Mouse (Mus musculus) cerebellum, adult 9-10 months (tissue): ENCODE results near the gene Rpl10a.
A peak's percentile ranks its signal among the peaks of the same experiment; 100 is the strongest.

Source experiments
- DNase-seq: peaks from one replicate; pipeline ENCODE4 v3.0.0; 2022

Rpl10a gene

DNA sequence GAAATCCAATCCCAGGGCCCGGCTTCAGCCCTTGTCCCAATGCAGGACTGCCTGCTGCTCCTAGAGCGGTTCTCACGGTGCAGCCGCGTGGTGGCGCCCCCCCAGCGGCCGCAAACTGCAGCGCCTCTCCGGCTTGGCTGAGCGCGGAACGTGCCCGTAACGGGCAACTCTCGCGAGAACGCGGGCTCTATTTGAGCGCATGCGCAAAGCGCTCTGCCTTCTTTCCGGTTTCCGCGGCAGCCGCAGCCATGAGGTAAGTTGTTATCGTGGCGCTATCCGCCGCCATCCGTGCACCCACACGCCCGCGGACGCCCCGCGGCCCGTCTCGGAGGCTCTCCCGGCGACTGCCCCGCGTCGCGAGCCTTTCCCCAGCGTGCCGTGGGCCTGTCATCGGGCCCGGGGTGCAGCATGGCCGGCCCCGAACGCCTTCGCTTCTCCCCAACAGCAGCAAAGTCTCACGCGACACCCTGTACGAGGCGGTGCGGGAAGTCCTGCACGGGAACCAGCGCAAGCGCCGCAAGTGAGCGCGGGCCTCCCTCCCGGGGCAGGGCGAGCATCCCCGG lies at the start of gene Rpl10a:
TSS of gene Rpl10a (plus strand) at position 106 of the 563 bp plus-strand sequence.
- peak; percentile 95 for DNase-seq

DNA sequence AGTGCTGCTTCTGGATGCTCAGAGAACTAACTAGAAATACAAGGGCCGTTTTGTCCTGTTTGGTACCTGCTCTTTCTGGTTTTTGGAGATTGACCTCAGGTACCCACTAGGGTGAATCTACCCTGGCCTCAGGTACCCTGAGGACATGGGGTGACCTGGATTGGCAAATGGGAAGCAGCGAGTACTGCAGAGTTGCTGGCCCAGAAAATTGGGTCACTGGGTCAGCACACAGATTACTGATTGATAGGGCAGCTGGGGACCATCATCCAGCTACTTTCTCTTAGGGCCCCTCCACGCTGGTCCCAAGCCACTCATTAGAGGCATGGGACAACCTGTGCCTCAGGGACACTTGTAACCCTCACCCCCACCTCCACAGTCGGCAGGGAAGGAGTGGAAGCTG lies 49.0 kb upstream of the Rpl10a start:
- no peak for DNase-seq

DNA sequence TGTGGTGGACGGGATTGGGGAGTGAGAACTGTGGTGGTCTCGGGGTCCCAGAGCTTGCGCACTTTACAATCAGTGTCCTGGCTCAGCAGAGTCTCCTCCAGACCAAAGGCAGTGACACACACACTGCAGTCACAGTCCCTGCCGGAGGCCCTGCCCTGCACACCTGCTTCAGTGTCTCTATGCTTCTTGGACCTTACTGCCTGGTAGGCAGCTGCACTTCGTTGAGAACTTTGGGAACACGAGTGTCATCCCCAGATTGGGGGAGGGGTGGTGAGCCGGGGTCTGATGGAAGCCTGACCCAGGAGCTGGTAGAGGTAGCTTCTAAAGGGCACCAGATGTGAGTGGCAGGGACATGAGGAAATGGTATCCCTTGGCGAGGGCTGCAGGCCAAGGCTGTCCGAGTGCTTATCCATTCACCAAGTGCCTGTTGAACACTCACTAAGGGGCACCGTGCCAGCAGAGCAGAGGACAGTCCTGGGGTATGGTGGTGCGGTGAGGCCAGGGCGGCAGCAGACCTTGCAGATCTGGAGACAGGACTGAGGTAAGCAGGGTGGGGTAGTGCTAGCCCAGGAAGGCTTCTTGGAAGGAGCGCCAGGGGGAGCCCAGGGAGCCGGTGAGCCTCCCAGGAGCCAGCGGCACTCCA lies 48.4 kb upstream of the Rpl10a start:
- DNase-seq: no peak

DNA sequence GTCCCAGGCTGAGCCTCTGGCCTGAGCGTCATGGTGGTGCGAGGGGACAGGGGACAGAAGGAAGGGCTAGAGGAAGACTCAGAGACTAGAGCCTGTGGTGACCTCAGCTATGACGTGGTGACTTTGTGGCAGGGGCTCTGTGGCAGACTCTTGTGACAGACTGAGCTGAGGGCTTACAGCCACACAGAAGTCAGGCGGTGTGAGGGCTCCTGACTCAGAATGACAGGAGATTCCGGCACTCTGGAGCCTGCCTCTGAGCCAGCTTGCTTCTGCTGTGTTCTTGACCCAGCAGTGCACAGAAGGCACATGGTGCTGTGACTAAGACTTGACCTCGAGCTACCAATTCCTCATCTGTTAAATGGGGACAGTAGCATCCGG lies 47.9 kb upstream of the Rpl10a start:
- no peak for DNase-seq

DNA sequence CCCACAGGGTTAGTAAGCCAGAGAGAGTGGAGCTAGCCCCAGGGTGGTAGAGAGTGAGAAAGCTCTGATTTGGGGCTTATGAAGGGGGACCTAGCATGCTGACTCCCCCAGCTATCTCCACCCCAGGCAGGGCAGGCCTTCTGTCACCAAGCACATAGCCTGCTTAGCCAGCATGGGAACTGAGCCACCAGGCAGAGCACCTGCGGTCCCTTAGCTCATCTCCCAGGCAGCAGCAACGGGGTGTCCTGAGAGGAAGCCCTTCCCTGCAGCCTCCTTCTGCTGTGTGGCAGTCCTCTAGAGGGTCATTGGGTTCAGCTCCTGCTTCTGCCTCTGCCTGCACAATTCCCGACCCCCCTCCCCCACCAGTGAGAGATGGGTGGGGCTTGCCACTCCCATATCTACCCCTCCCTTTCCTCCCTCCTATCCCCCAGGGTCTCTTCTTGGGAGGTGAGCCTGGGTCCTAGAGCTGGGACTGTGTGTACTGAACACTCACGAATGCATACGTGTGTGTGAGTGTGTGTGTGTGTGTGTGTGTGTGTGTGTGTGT lies 47.4 kb upstream of the Rpl10a start:
- DNase-seq: no peak

DNA sequence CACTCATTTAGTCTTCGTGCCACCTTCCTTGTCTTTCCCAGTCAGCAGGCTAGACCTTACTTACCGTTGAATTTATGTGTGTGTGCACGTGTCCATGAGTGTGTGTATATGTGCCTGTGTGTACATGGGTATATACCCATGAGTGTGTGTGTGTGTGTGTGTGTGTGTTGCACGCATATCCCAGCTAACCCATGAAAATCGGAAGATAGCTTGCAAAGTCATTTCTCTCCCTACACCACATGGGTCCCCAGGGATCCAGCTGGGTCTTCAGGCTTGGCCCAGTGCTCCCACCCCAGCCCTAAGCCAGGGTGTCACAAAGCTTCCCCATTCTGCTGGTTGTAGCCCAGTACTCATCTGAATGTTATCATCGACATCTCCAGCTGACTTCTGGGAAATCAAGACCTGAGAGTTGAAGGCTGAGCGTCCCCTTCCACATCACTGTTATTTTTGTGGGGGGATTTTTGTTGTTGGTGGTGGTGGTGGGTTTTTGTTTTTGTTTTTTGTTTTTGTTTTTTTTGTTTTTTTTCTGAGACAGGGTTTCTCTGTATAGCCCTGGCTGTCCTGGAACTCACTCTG lies 46.3 kb upstream of the Rpl10a start:
- DNase-seq: no peak

DNA sequence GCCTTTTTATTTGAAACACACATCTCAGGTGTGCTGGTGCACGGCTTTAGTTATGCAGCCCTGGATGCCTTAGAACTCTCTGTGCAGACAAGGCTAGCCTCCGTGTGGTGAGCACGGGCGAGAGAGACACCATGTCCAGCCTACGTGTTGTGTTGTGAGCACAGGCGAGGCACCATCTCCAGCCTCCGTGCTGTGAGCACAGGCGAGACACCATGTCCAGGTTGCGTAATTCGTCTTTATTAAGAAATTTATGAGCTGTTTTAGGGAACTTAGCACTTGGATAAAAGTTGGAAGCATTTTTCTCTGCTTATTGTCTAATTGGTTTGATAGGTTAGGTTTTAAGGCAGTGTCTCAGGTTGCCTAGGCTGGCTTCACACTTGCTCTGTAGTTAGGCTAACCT lies 45.1 kb upstream of the Rpl10a start:
- no peak for DNase-seq

DNA sequence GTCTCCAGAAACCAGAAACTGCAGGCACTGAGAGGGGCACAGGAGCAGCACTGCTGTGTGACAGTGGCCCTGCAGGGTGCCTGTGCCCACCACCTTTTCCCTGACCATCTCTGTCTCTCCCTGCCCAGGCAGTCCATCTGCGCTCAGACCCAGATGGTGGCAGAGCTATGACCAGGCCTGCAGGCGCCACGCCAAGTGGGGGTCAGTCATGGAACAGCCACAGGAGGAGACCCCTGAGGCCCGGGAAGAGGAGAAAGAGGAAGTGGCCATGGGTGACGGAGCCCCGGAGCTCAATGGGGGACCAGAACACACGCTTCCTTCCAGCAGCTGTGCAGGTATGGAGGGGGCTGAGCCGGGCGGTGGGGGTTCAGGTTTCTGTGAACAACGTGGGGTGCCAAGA lies 42.1 kb upstream of the Rpl10a start:
- DNase-seq: no peak

DNA sequence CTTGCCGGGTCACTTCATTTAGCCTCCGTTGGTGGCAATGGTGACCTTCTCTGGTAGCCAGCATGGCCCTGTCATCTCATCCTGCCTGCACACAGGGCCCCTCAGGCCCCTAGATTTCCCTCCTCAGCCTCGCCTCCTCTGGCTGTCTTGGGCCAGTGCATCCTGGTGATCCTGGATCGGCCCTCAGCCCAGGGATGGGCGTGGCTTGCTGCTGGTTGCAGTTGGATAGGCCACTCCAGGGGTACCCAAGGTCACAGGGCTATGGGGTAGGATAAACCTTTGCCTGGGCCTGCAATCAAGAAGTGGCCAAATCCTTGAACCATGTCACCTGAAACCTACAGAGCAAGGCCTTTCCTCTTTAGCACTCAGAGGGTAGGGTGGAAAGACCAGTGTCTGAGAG lies 41.3 kb upstream of the Rpl10a start:
- no peak for DNase-seq

DNA sequence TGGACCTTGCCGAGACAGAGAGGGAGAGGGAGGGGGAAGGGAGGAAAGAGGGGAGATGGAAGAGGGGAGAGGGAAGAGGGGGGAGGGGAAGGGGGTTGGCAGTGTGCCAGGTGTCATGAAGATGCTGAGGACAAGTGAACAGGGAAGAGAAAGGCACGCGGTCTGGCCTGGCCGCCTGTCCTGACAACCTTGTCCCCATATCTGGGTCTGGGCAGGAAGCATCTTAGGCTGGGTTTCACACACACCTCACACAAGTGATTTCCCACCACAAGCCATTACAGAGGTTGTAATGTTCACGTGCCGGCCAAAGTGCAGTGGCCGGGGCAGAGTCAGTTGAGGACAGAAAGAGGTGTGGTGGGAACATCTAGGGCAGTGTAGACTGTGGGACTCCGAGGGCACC lies 40.7 kb upstream of the Rpl10a start:
- no peak for DNase-seq

DNA sequence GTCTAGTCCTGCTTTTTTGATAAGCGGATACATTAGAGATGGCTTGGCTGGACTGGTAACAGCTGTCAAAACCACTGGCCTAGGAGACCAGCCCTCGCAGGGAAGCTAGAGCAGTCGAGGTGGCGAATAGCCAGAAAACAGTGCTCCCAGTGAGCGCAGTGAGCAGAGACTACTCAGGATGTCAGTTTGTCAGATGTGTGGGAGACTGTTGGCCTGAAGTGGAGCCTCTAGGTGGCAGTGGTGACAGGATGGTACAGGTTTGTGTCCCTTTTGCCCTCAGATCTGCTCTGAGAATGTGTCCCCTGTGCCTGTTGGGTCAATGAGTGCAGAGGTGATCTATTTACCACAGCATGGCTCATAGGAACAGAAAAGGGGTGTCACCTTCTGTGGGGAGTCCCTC lies 40.3 kb upstream of the Rpl10a start:
- DNase-seq: no peak

DNA sequence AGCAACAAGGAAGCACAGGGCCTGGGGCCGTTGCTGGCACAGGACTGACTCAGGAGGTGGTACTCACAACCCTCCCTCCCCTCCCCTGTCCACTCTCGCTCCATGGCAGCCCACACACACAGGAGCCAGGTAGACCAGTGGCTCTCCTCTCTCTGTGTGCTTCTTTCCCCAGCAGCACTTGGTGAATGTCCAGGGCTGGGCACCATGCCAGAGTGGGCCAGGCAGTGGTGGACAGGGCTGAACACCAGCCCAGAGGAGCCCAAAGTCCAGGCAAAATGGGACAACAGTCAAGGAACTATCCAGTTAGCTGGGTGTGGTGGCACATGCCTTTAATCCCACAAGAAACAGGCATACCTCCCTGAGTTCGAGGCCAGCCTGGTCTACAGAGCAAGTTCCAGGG lies 38.0 kb upstream of the Rpl10a start:
- no peak for DNase-seq

DNA sequence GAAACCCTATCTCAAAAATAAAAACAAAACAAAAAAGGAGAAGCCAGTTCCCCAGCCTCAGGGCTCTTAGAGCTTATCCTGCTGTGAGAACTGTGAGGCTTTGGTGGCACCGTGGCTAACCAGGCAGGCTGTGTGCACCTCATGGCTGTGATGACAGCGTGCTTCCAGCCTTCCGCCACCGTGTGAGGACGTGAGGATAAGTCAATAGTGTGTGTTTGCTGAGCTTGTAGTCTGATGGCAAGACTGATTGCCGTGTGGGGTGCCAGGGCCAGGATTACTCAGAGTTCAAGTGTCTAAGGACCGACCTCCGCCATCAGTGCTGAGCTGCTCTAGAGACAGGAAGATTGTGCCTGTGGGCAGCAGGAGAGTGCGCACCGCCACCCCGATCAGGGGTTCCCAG lies 37.6 kb upstream of the Rpl10a start:
- no peak for DNase-seq

DNA sequence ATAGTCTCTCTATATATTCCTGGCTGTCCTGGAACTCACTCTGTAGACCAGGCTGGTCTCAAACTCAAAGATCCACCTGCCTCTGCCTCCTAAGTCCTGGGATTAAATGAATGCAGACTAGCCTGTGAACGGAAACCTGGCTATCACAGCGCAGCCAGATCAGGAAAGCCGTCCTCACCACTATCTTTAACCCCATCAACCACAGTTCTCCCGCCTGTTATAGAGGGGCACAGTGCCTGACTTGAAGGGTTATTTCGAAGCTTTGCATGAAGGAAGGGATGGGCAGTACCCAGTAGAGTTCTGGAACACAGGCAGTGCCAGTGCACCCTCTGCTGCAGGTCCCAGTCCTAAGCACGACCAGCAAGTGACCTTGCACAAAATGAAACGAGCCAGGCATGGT lies 36.9 kb upstream of the Rpl10a start:
- DNase-seq: no peak

DNA sequence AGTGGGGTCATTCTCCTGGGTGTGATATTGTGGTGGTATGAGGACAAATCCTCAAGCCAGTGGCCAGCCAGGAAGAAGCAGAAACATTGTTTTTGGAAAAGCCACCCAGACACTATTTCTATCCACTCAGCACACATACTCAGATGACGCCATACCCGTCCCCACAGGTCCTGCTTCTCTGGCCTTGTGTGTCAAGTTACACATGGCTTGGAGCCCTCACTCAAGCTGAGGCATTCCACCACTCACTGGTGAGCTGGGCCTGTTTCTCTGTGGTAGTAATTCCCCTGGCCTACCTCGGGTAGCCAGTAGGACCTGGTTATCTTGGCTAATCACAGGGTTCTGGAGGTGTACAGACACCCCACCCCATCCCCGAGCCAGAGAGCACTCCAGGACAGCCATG lies 34.6 kb upstream of the Rpl10a start:
- DNase-seq: no peak

DNA sequence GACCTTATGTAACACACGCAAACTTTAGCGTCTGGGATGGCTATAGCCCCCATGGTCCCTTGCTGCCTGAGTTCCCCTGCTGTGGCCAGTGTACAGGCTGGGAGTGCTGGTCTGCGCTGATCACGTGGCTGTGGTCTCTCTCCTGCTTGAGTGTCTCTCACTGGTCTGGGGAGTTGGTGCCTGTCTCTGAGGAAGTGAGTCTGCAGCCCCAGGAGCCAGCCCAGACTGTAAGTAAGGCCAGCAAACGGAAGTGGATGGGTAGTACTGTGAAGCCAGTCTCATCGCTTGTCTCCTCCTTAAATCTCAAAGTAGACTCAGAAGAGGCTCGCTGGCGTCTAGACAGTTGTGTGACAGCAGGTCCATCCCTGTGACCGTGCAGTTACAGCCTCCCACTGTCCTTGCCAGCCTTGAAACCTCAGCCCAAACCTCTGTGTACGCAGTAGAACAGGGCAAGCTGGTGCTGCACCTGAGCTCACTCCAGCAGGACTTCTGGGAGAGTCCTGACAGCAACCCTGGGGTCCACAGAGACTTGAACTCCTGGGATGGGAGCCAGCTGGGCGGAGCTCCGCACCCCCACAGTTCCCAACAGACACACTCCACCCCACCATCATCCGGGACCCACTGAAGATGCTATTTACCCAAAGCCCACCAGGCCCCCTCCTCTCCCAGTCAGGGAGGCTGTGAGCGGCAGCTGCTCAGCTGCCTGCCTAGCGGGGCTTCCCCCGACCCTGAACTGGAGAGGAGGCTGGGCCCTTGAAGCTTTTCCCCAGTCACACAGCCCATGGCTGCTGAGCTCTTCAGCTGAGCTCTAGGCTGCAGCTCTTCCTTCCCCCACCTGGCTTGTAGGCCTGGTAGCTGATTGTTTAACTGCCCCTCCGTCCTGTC lies 33.6 kb upstream of the Rpl10a start:
- no peak for DNase-seq

DNA sequence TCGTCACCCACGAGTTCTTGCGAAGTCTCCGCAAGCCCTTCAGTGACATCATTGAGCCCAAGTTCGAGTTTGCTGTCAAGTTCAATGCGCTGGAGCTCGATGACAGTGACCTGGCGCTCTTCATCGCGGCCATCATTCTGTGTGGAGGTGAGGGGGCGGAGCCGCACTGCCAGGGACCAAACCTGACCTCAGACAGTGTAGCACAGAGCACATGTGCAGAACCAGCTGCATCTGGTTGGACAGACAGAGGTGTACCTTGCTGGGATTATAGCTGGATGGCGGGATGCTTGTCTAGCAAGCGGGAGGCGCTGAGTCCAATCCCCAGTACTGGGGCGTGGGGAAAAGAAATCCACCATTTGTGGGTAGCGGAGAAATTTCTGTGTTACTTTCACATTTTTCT lies 29.4 kb upstream of the Rpl10a start:
- no peak for DNase-seq

DNA sequence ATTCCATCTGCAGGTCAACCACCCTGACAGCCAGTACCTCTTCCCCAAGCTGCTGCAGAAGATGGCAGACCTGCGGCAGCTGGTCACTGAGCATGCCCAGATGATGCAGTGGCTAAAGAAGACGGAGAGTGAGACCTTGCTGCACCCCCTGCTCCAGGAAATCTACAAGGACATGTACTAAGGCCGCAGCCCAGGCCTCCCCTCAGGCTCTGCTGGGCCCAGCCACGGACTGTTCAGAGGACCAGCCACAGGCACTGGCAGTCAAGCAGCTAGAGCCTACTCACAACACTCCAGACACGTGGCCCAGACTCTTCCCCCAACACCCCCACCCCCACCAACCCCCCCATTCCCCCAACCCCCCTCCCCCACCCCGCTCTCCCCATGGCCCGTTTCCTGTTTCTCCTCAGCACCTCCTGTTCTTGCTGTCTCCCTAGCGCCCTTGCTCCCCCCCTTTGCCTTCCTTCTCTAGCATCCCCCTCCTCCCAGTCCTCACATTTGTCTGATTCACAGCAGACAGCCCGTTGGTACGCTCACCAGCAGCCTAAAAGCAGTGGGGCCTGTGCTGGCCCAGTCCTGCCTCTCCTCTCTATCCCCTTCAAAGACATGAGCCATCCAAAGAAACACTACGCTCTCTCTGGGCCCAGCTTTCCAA lies 28.5 kb upstream of the Rpl10a start:
- DNase-seq: no peak

DNA sequence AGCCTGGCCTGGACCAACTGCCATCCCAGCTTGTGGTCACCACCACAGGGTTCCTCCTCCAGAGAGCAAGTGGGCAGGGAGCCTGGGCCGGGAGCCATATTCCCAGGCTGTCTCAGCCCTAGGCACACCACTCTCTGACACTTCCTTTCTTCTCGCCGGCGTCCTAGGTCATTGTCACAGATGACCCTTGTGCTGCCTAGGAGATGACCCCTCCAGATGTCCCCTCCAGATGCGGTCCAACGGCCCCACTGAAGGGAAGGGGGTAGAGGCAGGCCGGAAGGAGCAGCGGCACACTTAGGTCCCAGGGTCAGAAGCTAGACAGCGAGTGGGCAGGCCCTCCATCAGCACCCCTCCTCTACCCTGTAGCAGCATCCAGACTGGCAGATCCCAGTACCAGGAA lies 27.9 kb upstream of the Rpl10a start:
- no peak for DNase-seq

DNA sequence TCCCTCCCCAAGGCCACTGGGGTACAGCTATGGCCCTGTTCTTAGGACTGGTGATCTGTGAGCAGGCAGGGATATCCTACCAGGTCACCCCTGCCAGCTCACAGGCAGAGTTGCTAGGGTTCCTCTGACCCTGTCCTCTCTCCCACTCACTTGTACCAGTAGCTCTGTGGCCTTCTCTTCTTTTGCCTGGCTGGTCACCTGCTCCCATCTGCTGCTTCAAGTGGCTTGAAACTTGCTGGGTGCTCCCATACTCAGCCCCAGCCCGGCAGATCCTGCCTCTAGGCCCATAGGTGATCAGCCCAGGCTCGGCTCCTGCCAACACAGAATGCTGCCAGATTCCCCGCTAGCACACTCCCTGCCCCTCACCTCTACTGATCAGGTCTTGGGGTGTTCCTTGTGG lies 27.4 kb upstream of the Rpl10a start:
- no peak for DNase-seq

DNA sequence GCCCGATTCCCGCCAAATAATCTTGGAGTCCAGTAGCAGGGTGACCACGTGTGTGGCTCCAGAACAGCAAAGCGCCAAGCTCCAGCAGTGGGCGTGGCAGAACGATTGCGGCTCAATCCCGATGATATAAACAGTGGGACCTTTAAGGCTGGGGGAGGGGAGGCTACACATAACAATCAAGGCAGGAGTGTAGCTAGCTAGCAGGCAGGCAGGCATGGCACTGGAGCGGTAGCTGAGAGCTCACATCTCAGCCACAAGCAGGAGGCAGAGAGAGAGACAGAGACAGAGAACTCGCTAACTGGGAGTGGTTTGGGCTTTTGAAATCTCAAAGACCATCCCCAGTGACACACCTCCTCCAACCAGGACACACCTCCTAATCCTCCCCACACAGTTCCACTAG lies 23.1 kb upstream of the Rpl10a start:
- DNase-seq: no peak

DNA sequence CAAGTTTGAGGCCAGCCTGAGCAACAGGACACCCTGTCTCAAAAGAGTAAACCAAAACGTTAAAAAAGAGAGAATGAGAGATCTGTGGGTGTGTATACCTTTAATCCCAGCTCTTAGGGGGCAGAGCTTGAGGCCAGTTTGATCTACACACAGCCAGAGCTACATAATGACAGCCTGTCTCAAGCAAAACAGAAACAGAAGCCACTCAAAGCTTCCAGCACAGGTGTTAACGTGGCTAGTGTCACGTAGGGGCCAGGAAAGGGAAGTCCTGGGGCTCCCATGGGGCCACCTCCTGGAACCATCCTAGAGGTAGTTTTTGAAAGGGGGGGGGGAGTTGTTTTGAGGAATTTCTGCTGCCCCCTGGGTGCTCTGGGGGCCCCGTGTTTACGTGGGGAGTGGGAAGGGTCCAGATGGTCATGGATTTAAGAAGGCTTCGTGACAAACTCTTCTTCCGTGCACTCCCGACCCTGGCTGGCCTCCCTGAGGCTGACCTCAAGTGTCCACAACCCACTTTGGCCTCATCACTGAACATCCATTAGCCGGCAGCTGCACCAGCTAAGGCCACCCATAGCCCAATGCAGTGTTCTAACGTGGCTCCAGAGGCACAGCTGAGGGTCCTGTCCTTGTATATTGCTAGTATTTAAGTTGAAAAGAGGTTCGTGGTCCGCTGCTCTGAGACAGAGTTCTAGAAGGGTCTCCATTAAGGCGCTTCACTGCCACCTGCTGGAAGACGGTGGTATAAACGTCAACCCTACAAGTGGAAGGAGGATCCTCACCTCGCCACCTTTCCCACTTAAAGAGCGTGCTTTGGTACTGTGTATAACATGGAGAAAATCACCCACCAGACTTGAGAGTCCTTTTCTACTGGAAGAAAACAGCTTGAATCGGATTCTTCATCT lies 19.7 kb upstream of the Rpl10a start:
- peak; percentile 89 for DNase-seq
